Mouse (Mus musculus): Measurements from ENCODE around the gene Gm21830.
A peak's percentile ranks its signal among the peaks of the same experiment; 100 is the strongest.
"Not testable (repeated sequence)": the region's sequence is repeated elsewhere in the genome, so short reads cannot be mapped to it uniquely, and the experiment has no call there.

The Gm21830 gene

DNA sequence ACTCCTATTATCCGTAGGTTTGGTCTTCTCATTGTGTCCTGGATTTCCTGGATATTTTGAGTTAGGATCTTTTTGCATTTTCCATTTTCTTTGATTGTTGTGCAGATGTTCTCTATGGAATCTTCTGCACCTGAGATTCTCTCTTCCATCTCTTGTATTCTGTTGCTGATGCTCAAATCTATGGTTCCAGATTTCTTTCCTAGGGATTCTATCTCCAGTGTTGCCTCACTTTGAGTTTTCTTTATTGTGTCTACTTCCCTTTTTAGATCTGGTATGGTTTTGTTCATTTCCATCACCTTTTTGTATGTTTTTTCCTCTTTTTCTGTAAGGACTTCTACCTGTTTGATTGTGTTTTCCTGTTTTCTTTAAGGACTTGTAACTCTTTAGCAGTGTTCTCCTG, at the start of gene Gm21830:
TSS of gene Gm21830 (plus strand) at position 301 of the 400 bp plus-strand sequence.
- DNase-seq (ENCODE audit: low spot score): not testable (repeated sequence)

DNA sequence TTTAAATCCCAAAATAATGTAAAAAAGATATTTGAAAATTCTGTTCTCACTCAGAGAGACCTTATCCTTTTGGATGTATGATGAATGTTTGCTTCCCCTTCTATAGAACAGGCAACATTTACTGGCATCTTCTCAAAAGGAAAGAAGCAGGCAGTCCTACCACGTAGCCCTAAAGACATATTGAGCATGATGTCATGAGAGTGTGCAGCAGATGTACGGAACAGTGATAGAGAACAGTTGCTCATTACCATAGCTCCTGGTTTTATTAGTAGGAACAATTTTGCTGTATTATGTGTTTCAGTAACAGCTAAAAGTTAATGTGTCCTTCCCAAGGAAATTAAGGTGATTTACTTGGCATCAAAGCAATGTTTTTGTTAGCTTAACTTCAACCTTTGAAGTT, 49.0 kb upstream of the Gm21830 start:
- no peak for DNase-seq (ENCODE audit: low spot score)

DNA sequence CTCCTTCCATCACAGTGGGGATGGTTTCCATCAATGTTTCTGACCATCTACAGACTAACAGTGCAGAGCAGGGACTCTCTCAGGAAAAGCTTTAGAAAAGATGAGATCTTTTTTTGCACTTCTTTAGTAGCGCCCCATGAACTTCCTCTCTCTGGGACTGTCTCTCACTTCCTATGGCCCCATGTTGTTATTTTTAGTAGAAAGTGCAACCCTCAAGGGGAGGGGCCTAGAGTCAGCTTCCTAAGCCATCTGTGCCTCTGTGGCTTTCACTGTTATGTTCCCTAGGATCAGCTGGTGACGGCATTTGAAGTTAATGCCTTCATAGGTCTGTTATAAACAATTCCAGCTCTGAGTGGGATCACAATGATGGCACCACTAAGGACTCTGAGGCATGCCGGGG, 35.0 kb upstream of the Gm21830 start:
- no peak for DNase-seq (ENCODE audit: low spot score)

DNA sequence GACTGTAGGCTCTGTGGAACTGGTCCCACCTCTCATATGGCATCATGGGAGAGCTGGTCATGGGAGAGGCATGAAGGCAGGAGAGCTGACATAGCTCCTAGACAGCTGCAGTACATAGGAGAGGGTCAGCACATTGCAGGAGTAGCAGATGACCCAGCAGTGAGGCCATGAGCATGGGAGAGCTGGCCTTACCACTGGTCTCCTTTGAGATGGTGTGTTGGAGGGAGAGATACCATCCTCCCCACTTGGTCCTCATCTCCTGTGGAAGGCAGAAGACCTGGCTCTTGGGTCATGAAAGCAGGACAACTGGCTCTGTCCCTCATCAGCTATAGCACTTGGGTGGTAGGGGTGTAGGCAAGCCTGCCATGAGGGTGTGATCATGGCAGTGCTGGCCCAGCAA, 7.3 kb downstream of the Gm21830 start:
- DNase-seq (ENCODE audit: low spot score): no peak

DNA sequence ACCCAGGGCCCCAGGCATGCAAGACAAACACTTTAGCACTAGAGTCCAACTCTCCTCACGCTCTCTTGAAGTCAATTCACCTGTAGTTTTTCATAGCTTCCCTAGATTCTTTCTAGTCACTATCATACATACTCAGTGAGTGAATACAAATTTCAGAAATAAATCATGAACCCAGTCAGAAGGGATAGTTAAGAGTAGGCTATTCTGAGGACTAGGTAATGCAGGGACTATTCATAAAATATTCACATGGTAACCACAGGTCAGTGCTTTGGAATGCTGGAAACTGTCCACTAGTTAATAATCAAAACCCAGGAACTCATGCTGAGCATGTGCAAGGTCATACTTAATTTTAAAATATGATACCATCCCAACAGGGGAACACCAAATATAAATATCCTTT, 9.3 kb downstream of the Gm21830 start:
- no peak for DNase-seq (ENCODE audit: low spot score)

DNA sequence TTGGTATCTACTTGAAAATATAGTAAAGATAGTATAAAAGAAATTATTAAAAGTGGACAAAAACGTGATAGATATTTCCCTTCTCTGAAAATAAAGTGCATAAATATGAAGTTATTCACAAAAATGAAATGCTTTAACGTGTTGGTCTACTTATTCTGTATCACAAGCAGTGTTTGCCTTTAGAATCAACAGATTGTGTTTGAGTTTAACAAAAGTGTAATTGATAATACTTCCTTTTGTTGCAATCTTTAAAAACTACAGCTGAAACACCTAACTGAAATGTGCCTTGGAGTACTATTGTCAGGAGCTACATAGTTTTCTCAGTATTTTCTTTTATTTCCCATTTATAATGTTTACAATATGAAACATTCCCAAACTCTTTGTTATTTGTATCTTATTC, 19.6 kb downstream of the Gm21830 start, which contains the start of gene Gm26727:
TSS of gene Gm26727 (minus strand) at position 101 of the 400 bp plus-strand sequence.
- no peak for DNase-seq (ENCODE audit: low spot score)

DNA sequence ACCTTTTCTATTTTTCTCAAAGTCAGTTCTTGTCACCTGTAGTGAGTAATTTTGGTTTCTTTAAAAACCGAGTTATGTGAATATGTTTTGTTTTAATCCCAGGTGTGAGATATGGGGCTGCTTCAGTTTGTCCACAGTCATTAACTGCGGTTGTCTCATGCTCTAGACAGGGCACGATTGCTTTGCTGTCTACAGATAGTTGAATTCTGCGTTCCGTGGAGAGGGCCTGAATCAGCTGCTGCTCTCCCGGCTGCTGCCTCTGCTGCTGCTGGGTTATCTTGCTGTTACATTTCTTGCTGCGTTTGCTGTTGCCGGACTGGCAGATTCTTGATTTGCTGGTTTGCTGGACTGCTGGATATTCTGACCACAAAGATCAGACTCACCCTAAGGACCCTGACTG, 24.8 kb downstream of the Gm21830 start:
- DNase-seq (ENCODE audit: low spot score): no peak

DNA sequence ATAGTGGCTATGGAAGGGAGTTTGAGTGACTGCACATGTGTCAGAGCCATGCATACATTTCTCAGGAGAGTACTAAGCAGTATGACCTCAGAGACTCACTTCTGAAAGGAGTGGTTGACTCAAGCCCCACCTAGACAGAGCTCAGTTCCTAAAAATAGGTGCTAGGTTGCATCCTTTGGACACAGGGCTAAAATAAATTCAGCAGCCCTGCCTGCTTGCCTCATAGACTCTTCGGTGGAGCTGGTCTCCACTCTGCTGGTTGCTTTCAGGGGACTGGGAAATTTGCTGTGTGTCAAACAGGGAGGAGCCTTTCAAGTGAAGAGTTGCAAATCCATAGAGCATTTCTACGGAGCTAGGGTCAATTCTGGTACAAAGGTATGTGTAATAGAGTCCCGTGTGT, 32.3 kb downstream of the Gm21830 start, which contains the start of gene Xirp2:
TSS of gene Xirp2 (plus strand) at position 223 of the 400 bp plus-strand sequence.
- no peak for DNase-seq (ENCODE audit: low spot score)

DNA sequence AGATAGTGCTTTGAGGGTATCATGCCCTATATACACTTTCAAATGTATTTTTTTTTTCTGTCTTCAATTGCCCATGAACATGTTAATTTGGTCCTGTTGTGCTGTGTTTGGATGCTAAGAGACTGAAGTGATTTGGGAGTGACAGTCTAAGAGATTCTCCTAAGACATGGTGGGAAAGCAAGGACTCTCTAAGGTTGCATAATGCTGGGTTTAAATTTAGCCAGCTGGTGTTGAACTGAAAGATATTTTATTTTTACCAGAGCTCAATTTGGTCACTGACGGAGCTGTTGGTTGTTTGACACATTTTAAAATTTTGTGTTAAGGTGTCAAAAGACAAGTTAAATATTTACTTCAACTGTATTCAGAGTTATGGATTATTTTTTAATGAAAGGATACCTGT, 33.2 kb downstream of the Gm21830 start:
- no peak for DNase-seq (ENCODE audit: low spot score)

DNA sequence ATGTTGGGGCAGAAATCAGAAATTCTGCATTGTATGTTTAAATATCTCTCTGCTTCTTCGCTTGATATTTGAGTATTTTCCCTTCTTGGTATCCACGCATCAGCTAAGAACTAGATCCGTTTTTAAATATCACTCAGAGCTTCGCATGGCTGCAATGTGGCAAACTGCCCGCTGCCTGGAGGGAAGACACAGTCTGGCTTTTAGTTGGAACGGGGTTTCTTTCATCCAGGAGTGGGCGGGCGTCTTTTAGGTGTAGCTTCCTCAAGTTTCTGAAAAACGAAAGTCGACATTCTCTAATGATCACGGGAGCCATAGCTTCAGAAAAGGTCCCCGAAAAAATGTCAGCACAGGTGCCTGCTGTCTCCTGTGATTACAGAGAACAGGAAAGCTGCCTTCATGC, 33.7 kb downstream of the Gm21830 start:
- DNase-seq (ENCODE audit: low spot score): no peak

DNA sequence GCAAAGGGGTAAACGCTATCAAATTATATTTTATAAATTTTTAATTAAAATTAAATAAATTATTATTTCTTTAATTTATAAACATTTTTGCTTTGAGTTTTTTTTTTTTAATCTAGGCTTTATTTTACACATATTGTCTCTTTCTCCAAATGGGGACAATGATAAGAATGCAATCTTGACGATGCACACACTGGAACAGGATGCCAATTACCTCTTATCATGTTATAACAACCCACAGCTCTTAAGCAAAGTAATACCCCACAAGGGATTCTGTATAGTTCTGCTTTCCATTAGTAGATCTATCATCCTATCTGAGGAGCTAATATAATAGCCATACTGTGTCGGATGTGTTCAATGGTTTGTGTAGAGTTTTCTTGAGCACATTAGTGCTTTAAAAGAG, 47.3 kb downstream of the Gm21830 start:
- no peak for DNase-seq (ENCODE audit: low spot score)

DNA sequence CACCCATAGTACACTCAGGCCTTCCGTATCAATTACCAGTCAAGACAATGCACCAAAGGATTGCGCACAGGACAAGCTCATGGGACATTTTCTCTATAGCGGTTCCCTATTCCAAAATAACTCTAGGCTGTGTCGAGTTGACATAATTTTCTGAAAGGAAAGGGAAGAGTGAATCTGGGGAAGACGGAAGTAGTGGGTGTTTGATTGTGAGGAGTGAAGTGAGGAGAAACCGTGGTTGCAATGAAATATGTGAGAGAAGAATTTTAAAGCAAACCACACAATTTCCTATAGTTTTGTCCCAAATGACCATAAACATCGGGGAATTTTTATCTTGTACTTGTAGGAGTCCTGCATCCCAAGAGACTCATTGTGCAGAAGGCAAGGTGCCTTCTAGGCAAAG, 53.5 kb downstream of the Gm21830 start:
- no peak for DNase-seq (ENCODE audit: low spot score)

DNA sequence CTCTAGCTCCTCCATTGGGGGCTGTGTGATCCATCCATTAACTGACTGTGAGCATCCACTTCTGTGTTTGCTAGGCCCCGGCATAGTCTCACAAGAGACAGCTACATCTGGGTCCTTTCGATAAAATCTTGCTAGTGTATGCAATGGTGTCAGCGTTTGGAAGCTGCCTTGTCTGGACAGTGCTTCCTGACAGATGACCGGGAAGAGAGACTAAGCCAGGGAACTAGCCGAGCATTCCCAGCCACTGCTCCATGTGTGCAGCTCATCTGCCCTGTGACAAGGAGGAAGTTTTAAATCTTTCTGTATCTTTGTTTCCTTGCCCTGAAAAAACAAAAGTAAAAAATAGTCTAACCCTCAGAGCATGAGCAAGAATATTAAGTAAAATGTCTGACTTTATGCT, 56.5 kb downstream of the Gm21830 start:
- not testable (repeated sequence) for DNase-seq (ENCODE audit: low spot score)

DNA sequence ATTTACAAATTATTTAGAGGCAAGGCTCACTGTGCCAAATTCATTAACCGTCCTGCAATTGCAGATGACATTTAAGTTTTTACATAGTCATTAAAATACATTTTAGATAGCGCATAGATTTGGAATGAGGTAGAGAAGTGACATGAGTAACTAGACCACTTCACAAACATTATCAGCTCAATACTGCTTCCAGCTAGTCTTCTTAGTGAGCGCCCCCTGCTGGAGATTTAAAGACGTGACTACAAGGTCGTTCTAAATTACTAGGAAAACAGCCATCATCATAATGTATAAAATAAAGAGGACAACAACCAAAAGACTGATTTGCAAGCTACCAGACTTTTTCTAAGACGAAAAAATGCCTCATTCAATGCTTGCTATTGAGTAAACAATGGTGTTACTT, 64.2 kb downstream of the Gm21830 start:
- peak; percentile 11 for DNase-seq (ENCODE audit: low spot score)

DNA sequence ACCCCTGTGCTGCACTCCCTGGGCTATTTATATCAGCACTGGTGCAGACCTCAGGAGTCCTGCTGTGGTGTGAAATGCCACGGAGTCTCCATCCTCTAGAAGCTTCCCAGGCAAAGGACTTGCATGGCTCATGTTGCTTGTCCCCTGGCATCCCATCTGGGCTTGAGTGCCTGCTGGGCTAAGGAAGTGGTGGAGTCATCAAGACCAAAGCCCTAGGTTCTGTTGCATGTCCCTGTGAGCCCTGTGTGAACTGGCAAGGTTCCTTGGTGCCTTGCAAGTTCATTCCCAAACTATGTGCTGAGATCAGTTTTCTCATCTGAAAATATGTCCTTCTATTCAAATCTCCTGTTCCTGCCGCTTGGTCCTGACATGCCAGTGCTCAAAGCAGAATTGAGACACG, 67.5 kb downstream of the Gm21830 start:
- no peak for DNase-seq (ENCODE audit: low spot score)

Measured in yolk sac, embryonic 10.5 days (tissue).